Mouse (Mus musculus) left cerebral cortex, adult 2 months (tissue): ENCODE measurements around the gene Ndufs2. TPM values are rescaled to one million over a fixed set of nuclear protein-coding genes. Genes with fewer than 3 reads are reported as not detected.
"Not testable (repeated sequence)": the region's sequence is repeated elsewhere in the genome, so short reads cannot be mapped to it uniquely, and the experiment has no call there.

Experiments used
- DNase-seq, 2 experiments: peaks; one replicate each; pipeline ENCODE4 v3.0.0; 2021 to 2022; ENCODE audit warnings: low spot score in 2 of 2, mixed read lengths in 1 of 2; ENCODE audit errors: extremely low spot score in 1 of 2
- H3K27ac ChIP-seq: fragments of 200-600 bp; 2 replicates; pipeline ENCODE4 v1.8.1; 2022
- H3K4me3 ChIP-seq: fragments of 200-600 bp; 2 replicates; pipeline ENCODE4 v1.8.1; 2022
- CTCF ChIP-seq: fragments of 200-600 bp; IDR thresholded peaks from 2 replicates; pipeline ENCODE4 v1.8.1; 2022; ENCODE audit warnings: antibody characterized with exemption, mild to moderate bottlenecking, moderate library complexity
- intact Hi-C: fragments of 180-260 bp; cut with DNase I; formaldehyde crosslinking; loops from one replicate; pipeline ENCODE4 v1.15.1; 2025
- total RNA-seq, 2 experiments: library from RNA; stranded (reverse); gene quantifications; 2 replicates each; pipeline ENCODE4 v1.2.3; 2021

Gene Ndufs2
- total RNA-seq, 2 experiments from 2014 or later, result 267 to 272 TPM

- Histone ChIP-seq H3K27ac (peak within 1 kb of the TSS; percentile 37), H3K4me3 (peak within 1 kb of the TSS; percentile 39)
- TF ChIP-seq CTCF, result no peak
- DNase-seq, result peak; percentile 49 to 58
- intact Hi-C loops, result no loop called here
These were observed 1.1 kb downstream of the Ndufs2 start, which contains the start of gene Adamts4 for GRCm38 (mm10) chr1:171249913-171250600. Gene Adamts4 (plus strand): TSS chr1:171250421.

- TF ChIP-seq CTCF, result no peak
- intact Hi-C loops, result no loop called here
- DNase-seq, result no peak
- peak overlapping the region; percentile 86 for H3K27ac ChIP-seq
- H3K4me3 ChIP-seq, result no peak overlapping the region
These were observed 2.6 kb downstream of the Ndufs2 start for GRCm38 (mm10) chr1:171248386-171249226.

GRCm38 (mm10) chr1:171247916-171248315, 3.3 kb downstream of the Ndufs2 start:
- TF ChIP-seq CTCF, result no peak
- peak overlapping the region; percentile 86 for H3K27ac ChIP-seq
- intact Hi-C loops, result loop anchor here (1.0 to 2.0 kb wide), 2 partner anchors 26 to 33 kb away; partner anchors contain the start of genes Ppox and Tomm40l
- no peak for DNase-seq
- peak overlapping the region; percentile 76; the same call in 1 of the 2 replicates for H3K4me3 ChIP-seq

- DNase-seq, result no peak
- H3K4me3 ChIP-seq, result peak overlapping the region; percentile 76
- peak overlapping the region; percentile 86 for H3K27ac ChIP-seq
- intact Hi-C loops, result loop anchor here (1.0 to 2.0 kb wide), 2 partner anchors 25 to 33 kb away; partner anchors contain the start of genes Ppox and Tomm40l
- no peak for TF ChIP-seq CTCF
These were observed 3.7 kb downstream of the Ndufs2 start for GRCm38 (mm10) chr1:171247453-171247841.

- DNase-seq, result peak; percentile 97 to 98
- H3K4me3 ChIP-seq, result peak overlapping the region; percentile 76
- intact Hi-C loops, result loop anchor here (1.0 to 2.0 kb wide), 2 partner anchors 25 to 34 kb away; partner anchors contain the start of genes Ppox and Tomm40l
- TF ChIP-seq CTCF, result peak; percentile 98
- peak overlapping the region; percentile 99 for H3K27ac ChIP-seq
These were observed 4.3 kb downstream of the Ndufs2 start for GRCm38 (mm10) chr1:171246709-171247452.

- no peak for TF ChIP-seq CTCF
- no peak overlapping the region for H3K27ac ChIP-seq
- intact Hi-C loops, result no loop called here
- no peak overlapping the region for H3K4me3 ChIP-seq
- no peak for DNase-seq
These were observed 5.8 kb downstream of the Ndufs2 start for GRCm38 (mm10) chr1:171245353-171245752.

- H3K4me3 ChIP-seq, DNase-seq, H3K27ac ChIP-seq, intact Hi-C loops: not testable (repeated sequence)
These were observed 9.2 kb downstream of the Ndufs2 start for GRCm38 (mm10) chr1:171241952-171242351.

- no peak for DNase-seq
- no peak overlapping the region for H3K4me3 ChIP-seq
- intact Hi-C loops, result no loop called here
- TF ChIP-seq CTCF, result no peak
- no peak overlapping the region; the same call in 1 of the 2 replicates for H3K27ac ChIP-seq
These were observed 10.3 kb downstream of the Ndufs2 start for GRCm38 (mm10) chr1:171240911-171241310.

- Histone ChIP-seq H3K4me3 (no peak overlapping the region), H3K27ac (no peak overlapping the region; the same call in 1 of the 2 replicates)
- no peak for TF ChIP-seq CTCF
- DNase-seq, result no peak
- intact Hi-C loops, result loop anchor here (5.0 kb wide), 1 partner anchor 128 kb away; the partner anchor contains the start of gene Cfap126
These were observed 11.0 kb downstream of the Ndufs2 start for GRCm38 (mm10) chr1:171239992-171240744.

GRCm38 (mm10) chr1:171238463-171238862, 12.7 kb downstream of the Ndufs2 start:
- DNase-seq, result no peak
- intact Hi-C loops, result loop anchor here (5.0 kb wide), 1 partner anchor 126 kb away; the partner anchor contains the start of gene Cfap126
- Histone ChIP-seq H3K4me3 (no peak overlapping the region), H3K27ac (no peak overlapping the region)
- TF ChIP-seq CTCF, result peak; percentile 76
